Mouse (Mus musculus): Measurements from ENCODE around the gene Gm20388.

DNA sequence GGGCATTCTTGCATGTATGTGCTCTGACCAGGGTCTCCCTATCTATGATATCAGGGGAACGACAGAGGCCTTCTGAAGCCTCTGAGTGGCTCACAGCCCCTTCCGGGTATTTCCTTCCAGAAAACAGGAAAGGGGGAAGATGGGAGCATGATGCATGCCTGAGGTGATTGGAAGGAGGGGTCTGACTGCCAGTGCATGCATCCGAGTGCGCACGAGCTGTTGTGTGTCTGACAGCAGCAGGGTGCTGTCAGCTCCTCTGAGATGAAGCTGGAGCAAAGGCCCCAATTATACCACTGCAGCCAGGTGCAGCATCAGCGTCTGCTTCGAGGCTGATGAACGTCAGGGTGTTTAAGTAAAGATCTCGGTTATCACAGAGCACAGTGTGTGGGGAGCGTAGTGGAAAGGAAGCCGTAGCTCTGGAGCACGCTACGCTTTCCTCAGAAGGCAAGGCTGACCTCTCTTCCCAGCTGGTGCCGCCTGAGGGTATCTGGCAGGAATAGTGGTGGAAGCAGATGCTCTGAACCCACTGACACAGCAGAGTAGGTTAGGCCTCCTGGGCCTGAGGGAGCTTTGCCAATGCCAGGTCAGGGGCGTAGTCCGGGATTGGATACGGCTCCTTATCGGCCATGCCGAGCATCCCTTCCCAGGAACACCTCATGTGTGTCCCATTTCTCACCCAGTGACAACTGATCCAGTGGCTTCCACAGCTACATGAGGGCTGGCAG is 2683.3 kb downstream of the Gm20388 start:
- TF ChIP-seq POLR2A (IDR thresholded peaks at IDR 0.05; ENCODE audit: borderline replicate concordance, control insufficient read depth, low read depth, low read length) (no peak), CTCF (IDR thresholded peaks at IDR 0.05; ENCODE audit: control insufficient read depth, insufficient read depth, low read length) (no peak)

Data from bone marrow, adult 2 months (tissue).